Mouse (Mus musculus): ENCODE measurements around the gene Cpt1b.

- TF ChIP-seq CTCF (IDR thresholded peaks at IDR 0.05; ENCODE audit: low read depth) = no peak
- no peak for TF ChIP-seq EP300 (optimal IDR thresholded peaks at IDR 0.05)
These were observed at the start of gene Cpt1b for GRCm38 (mm10) chr15:89425711-89426121.

Measured in stomach, postnatal 0 days (tissue).